Comparison of ENCODE assay signal across 8 mouse cellular contexts in genomic region chr1:180903666-180904038, GRCm38 (mm10). TPM values are rescaled to one million over a fixed set of nuclear protein-coding genes. Genes with fewer than 3 reads are reported as not detected.
DNase-seq lines count a peak whose midpoint lies in the region; ATAC-seq and TF ChIP-seq lines count a peak whose summit lies in the region.

No protein-coding gene starts in this region.

- peaks cover 28% of the 10 kb centered on the region for H3K36me3 ChIP-seq in lung, embryonic 14.5 days (ENCODE audit: insufficient read depth)
- peaks cover 32% of the 10 kb centered on the region for H3K36me3 ChIP-seq in limb, embryonic 12.5 days
- peaks cover 15% of the 10 kb centered on the region; the same call in 1 of the 2 replicates for H3K36me3 ChIP-seq in neural tube, embryonic 14.5 days (ENCODE audit: control insufficient read depth, insufficient read depth, low read length)

- peak overlapping the region; percentile 54 for H3K27ac ChIP-seq in lung, embryonic 14.5 days (ENCODE audit: low read depth)
- H3K27ac ChIP-seq in limb, embryonic 12.5 days, result peak overlapping the region; percentile 75; the same call in 1 of the 2 replicates
- peak overlapping the region; percentile 40; the same call in 1 of the 2 replicates for H3K27ac ChIP-seq in neural tube, embryonic 14.5 days (ENCODE audit: low read depth, low read length)

- H3K27me3 ChIP-seq in lung, embryonic 14.5 days (ENCODE audit: insufficient read depth, low read length), result no peaks in the 10 kb centered on the region
- no peaks in the 10 kb centered on the region for H3K27me3 ChIP-seq in limb, embryonic 12.5 days
- H3K27me3 ChIP-seq in neural tube, embryonic 14.5 days (ENCODE audit: control insufficient read depth, insufficient read depth, low read length), result peaks cover 3% of the 10 kb centered on the region; the same call in 1 of the 2 replicates

- WGBS in lung, embryonic 14.5 days, result 27% methylated on average over 10 of the region's 10 CpGs
- WGBS in limb, embryonic 12.5 days, result 40% methylated on average over 10 of the region's 10 CpGs
- 44% methylated on average over 10 of the region's 10 CpGs for WGBS in neural tube, embryonic 14.5 days

- H3K4me1 ChIP-seq in lung, embryonic 14.5 days (ENCODE audit: insufficient read depth), result peaks cover 5% of the 10 kb centered on the region; the same call in 1 of the 2 replicates
- peaks cover 15% of the 10 kb centered on the region for H3K4me1 ChIP-seq in limb, embryonic 12.5 days (replicated peaks)
- H3K4me1 ChIP-seq in neural tube, embryonic 14.5 days (ENCODE audit: control insufficient read depth, insufficient read depth, low read length), result peaks cover 14% of the 10 kb centered on the region

- H3K9ac ChIP-seq in lung, embryonic 14.5 days, result peak overlapping the region; percentile 46; the same call in 1 of the 2 replicates
- H3K9ac ChIP-seq in limb, embryonic 12.5 days (replicated peaks), result peak overlapping the region; percentile 44
- peak overlapping the region; percentile 91; the same call in 1 of the 2 replicates for H3K9ac ChIP-seq in neural tube, embryonic 14.5 days (replicated peaks; ENCODE audit: low read depth, low read length)

- peak overlapping the region; percentile 87 for H3K4me3 ChIP-seq in lung, embryonic 14.5 days (ENCODE audit: low read depth, low read length)
- peak overlapping the region; percentile 91 for H3K4me3 ChIP-seq in limb, embryonic 12.5 days (replicated peaks)
- H3K4me3 ChIP-seq in neural tube, embryonic 14.5 days (ENCODE audit: low read depth, low read length), result peak overlapping the region; percentile 81

- no peak for ATAC-seq in lung, embryonic 14.5 days (ENCODE audit: insufficient read depth)
- peak; percentile 4; the same call in 1 of the 2 replicates for ATAC-seq in erythroblast, adult 5-6 weeks (replicated peaks; ENCODE audit: low FRiP score, poor library complexity, severe bottlenecking)
- ATAC-seq in limb, embryonic 12.5 days (ENCODE audit: insufficient number of reproducible peaks, insufficient read depth, low FRiP score, low TSS enrichment, low read depth), result 0 out of 2 replicates have a peak, but pooled peaks have one; percentile 0
- ATAC-seq in neural tube, embryonic 14.5 days (ENCODE audit: low read depth), result no peak

- no peak for TF ChIP-seq CTCF in lung, embryonic 14.5 days (IDR thresholded peaks at IDR 0.05; ENCODE audit: low read depth)

- H3K4me2 ChIP-seq in lung, embryonic 14.5 days, result peak overlapping the region; percentile 92
- peak overlapping the region; percentile 86 for H3K4me2 ChIP-seq in limb, embryonic 12.5 days
- H3K4me2 ChIP-seq in neural tube, embryonic 14.5 days (ENCODE audit: low read depth, low read length), result peak overlapping the region; percentile 77

- no peaks in the 10 kb centered on the region for H3K9me3 ChIP-seq in lung, embryonic 14.5 days (ENCODE audit: low read depth, low read length)
- no peaks in the 10 kb centered on the region for H3K9me3 ChIP-seq in limb, embryonic 12.5 days
- no peaks in the 10 kb centered on the region for H3K9me3 ChIP-seq in neural tube, embryonic 14.5 days (ENCODE audit: control insufficient read depth, low read length)

- DNase-seq in lung, embryonic 14.5 days, result no peak
- DNase-seq in lung, postnatal 4 days, result no peak
- no peak for DNase-seq in urinary bladder, postnatal 14 days (ENCODE audit: low spot score)
- DNase-seq in right cerebral cortex, postnatal 36 days (ENCODE audit: low spot score in 2 of 2), result no peak
- DNase-seq in natural killer cell, adult 2 months (ENCODE audit: low spot score in 2 of 2), result no peak

RNA-seq across cellular contexts. Expression of gene Pycr2, which starts 0.4 kb away (rescaled TPM):
- polyA plus RNA-seq in lung, embryonic 14.5 days (2014; fragmentation: Nextera tagmentation; extraction: Ambion mirVana), result 83.7 and 92.5 TPM in 2 replicates
- 9.0 and 9.8 TPM in 2 replicates for total RNA-seq in erythroblast, adult 5-6 weeks (2015; ENCODE audit: low replicate concordance)
- 5.8 and 7.0 TPM in 2 replicates for total RNA-seq in erythroblast, adult 5-6 weeks (2017; ENCODE audit: low replicate concordance)
- 120 and 125 TPM in 2 replicates for polyA plus RNA-seq in limb, embryonic 12.5 days (2016; fragmentation: Nextera tagmentation; extraction: Ambion mirVana)
- polyA plus RNA-seq in neural tube, embryonic 14.5 days (2014; fragmentation: Nextera tagmentation; extraction: Ambion mirVana), result 63.3 and 65.9 TPM in 2 replicates

RNA-seq across cellular contexts. Expression of gene Lefty2, which starts 10.7 kb away (rescaled TPM):
- polyA plus RNA-seq in lung, embryonic 14.5 days (2014; fragmentation: Nextera tagmentation; extraction: Ambion mirVana), result 0.08 TPM in 1 of 2 replicates, not detected in the other
- not detected in 2 replicates for total RNA-seq in erythroblast, adult 5-6 weeks (2015; ENCODE audit: low replicate concordance)
- total RNA-seq in erythroblast, adult 5-6 weeks (2017; ENCODE audit: low replicate concordance), result not detected in 2 replicates
- polyA plus RNA-seq in limb, embryonic 12.5 days (2016; fragmentation: Nextera tagmentation; extraction: Ambion mirVana), result 0.18 TPM in 1 of 2 replicates, not detected in the other
- 0.58 and 1.9 TPM in 2 replicates for polyA plus RNA-seq in neural tube, embryonic 14.5 days (2014; fragmentation: Nextera tagmentation; extraction: Ambion mirVana)

RNA-seq across cellular contexts. Expression of gene Lefty1, which starts 31.2 kb away (rescaled TPM):
- 1.1 TPM in 2 replicates for polyA plus RNA-seq in lung, embryonic 14.5 days (2014; fragmentation: Nextera tagmentation; extraction: Ambion mirVana)
- total RNA-seq in erythroblast, adult 5-6 weeks (2015; ENCODE audit: low replicate concordance), result not detected in 2 replicates
- not detected in 2 replicates for total RNA-seq in erythroblast, adult 5-6 weeks (2017; ENCODE audit: low replicate concordance)
- polyA plus RNA-seq in limb, embryonic 12.5 days (2016; fragmentation: Nextera tagmentation; extraction: Ambion mirVana), result 0.36 and 0.76 TPM in 2 replicates
- polyA plus RNA-seq in neural tube, embryonic 14.5 days (2014; fragmentation: Nextera tagmentation; extraction: Ambion mirVana), result 0.41 TPM in 1 of 2 replicates, not detected in the other

RNA-seq across cellular contexts. Expression of gene Tmem63a, which starts 38.5 kb away (rescaled TPM):
- 10.4 and 10.9 TPM in 2 replicates for polyA plus RNA-seq in lung, embryonic 14.5 days (2014; fragmentation: Nextera tagmentation; extraction: Ambion mirVana)
- 8.5 and 13.8 TPM in 2 replicates for total RNA-seq in erythroblast, adult 5-6 weeks (2015; ENCODE audit: low replicate concordance)
- total RNA-seq in erythroblast, adult 5-6 weeks (2017; ENCODE audit: low replicate concordance), result 6.6 and 13.1 TPM in 2 replicates
- polyA plus RNA-seq in limb, embryonic 12.5 days (2016; fragmentation: Nextera tagmentation; extraction: Ambion mirVana), result 12.1 and 13.4 TPM in 2 replicates
- 0.71 and 1.4 TPM in 2 replicates for polyA plus RNA-seq in neural tube, embryonic 14.5 days (2014; fragmentation: Nextera tagmentation; extraction: Ambion mirVana)

RNA-seq across cellular contexts. Expression of gene Sde2, which starts 52.7 kb away (rescaled TPM):
- 35.2 and 35.9 TPM in 2 replicates for polyA plus RNA-seq in lung, embryonic 14.5 days (2014; fragmentation: Nextera tagmentation; extraction: Ambion mirVana)
- total RNA-seq in erythroblast, adult 5-6 weeks (2015; ENCODE audit: low replicate concordance), result 17.3 and 29.4 TPM in 2 replicates
- 34.7 and 53.5 TPM in 2 replicates for total RNA-seq in erythroblast, adult 5-6 weeks (2017; ENCODE audit: low replicate concordance)
- polyA plus RNA-seq in limb, embryonic 12.5 days (2016; fragmentation: Nextera tagmentation; extraction: Ambion mirVana), result 47.0 and 47.6 TPM in 2 replicates
- 29.0 and 32.4 TPM in 2 replicates for polyA plus RNA-seq in neural tube, embryonic 14.5 days (2014; fragmentation: Nextera tagmentation; extraction: Ambion mirVana)

Comparison
In these comparisons a context has a peak if more than half of its experiments do, and no peak if none do; other contexts are left out.
1. ATAC-seq: peak in erythroblast, adult 5-6 weeks (single experiment) and limb, embryonic 12.5 days (single experiment); none in lung, embryonic 14.5 days (single experiment) and neural tube, embryonic 14.5 days (single experiment).
2. Peak in every context shown above with its lines, with median percentiles within 50 percentile points of each other: H3K27ac ChIP-seq, H3K4me2 ChIP-seq, H3K4me3 ChIP-seq and H3K9ac ChIP-seq.